In genomic region chr16:92487489-92487888, GRCm38 (mm10) we compare ENCODE assay signal across 8 mouse cellular contexts. TPM values are rescaled to one million over a fixed set of nuclear protein-coding genes. Genes with fewer than 3 reads are reported as not detected.
DNase-seq lines count a peak whose midpoint lies in the region; ATAC-seq and TF ChIP-seq lines count a peak whose summit lies in the region.

No protein-coding gene starts in this region.

- peak; percentile 82 for ATAC-seq in common myeloid progenitor, adult 5-6 weeks (replicated peaks; ENCODE audit: low read depth, poor library complexity, severe bottlenecking)

- H3K36me3 ChIP-seq in thymus, adult 2 months (ENCODE audit: control insufficient read depth, insufficient read depth, low read length): no peaks in the 10 kb centered on the region

- H3K27ac ChIP-seq in thymus, adult 2 months (ENCODE audit: control insufficient read depth, insufficient read depth, low read length): no peak overlapping the region

- 80% methylated on average over 4 of the region's 4 CpGs for WGBS in thymus, adult 2 months

- DNase-seq in heart, postnatal 10 days: peak; percentile 44 to 69
- no peak for DNase-seq in heart, adult 9 months (ENCODE audit: low spot score in 2 of 2)
- peak; percentile 44 for DNase-seq in thymus, adult 2 months
- no peak for DNase-seq in thymus, adult 18-20 months
- peak; percentile 58 for DNase-seq in lung, postnatal 10 days
- DNase-seq in neural tube, embryonic 10.5 days (ENCODE audit: extremely low spot score, low spot score): no peak
- DNase-seq in urinary bladder, adult 18-20 months (ENCODE audit: low spot score in 2 of 2): no peak

- H3K27me3 ChIP-seq in thymus, adult 2 months (ENCODE audit: control insufficient read depth, insufficient read depth, low read length): peaks cover 3% of the 10 kb centered on the region; the same call in 1 of the 2 replicates

- H3K4me3 ChIP-seq in thymus, adult 2 months (ENCODE audit: control insufficient read depth, insufficient read depth, low read length): no peak overlapping the region

- no peak for TF ChIP-seq POLR2A in thymus, adult 2 months (IDR thresholded peaks at IDR 0.05; ENCODE audit: control insufficient read depth, extremely low read depth, insufficient read depth, low read length, poor library complexity)

- intact Hi-C loops in heart, postnatal 10 days (cut with DNase I): no loop called here

- no peaks in the 10 kb centered on the region for H3K4me1 ChIP-seq in thymus, adult 2 months (replicated peaks; ENCODE audit: control insufficient read depth, insufficient read depth, low read length)

- TF ChIP-seq CTCF in thymus, adult 2 months (IDR thresholded peaks at IDR 0.05; ENCODE audit: borderline replicate concordance, control insufficient read depth, extremely low read depth, insufficient read depth, low read length, poor library complexity): no peak

RNA-seq across cellular contexts. Expression of gene Clic6, which starts 2.0 kb away (rescaled TPM):
- total RNA-seq in heart, postnatal 10 days (2021): under 1 TPM; 0.12 to 0.29 TPM
- polyA plus RNA-seq in thymus, adult 2 months (2012; rRNA removed): 0.09 and 0.22 TPM in 2 replicates
- not detected in 2 replicates for total RNA-seq in common myeloid progenitor, adult 5-6 weeks (2017)

RNA-seq across cellular contexts. Expression of gene Rcan1, which starts 16.8 kb away (rescaled TPM):
- total RNA-seq in heart, postnatal 10 days (2021): 10 to 100 TPM; 87.4 to 90.2 TPM
- polyA plus RNA-seq in thymus, adult 2 months (2012; rRNA removed): 10.7 and 13.8 TPM in 2 replicates
- 7.6 and 13.8 TPM in 2 replicates for total RNA-seq in common myeloid progenitor, adult 5-6 weeks (2017)

Comparison
In these comparisons a context has a peak if more than half of its experiments do, and no peak if none do; other contexts are left out.
1. DNase-seq: peak in heart, postnatal 10 days (2 of 2), thymus, adult 2 months (single experiment) and lung, postnatal 10 days (single experiment); none in heart, adult 9 months (0 of 2), thymus, adult 18-20 months (0 of 2), neural tube, embryonic 10.5 days (single experiment) and urinary bladder, adult 18-20 months (0 of 2).